Mouse (Mus musculus): Measurements from ENCODE around the gene Mark3. TPM values are rescaled to one million over a fixed set of nuclear protein-coding genes. Genes with fewer than 3 reads are reported as not detected.
"Not testable (repeated sequence)": the region's sequence is repeated elsewhere in the genome, so short reads cannot be mapped to it uniquely, and the experiment has no call there.

Mark3 gene
- total RNA-seq, 2 experiments from 2014 or later = 48.2 to 60.7 TPM

- DNase-seq = no peak
- TF ChIP-seq CTCF (IDR thresholded peaks at IDR 0.05) = no peak
- intact Hi-C loops (cut with DNase I) = no loop called here
- no peak overlapping the region for H3K4me3 ChIP-seq
- no peak overlapping the region for H3K27ac ChIP-seq
These were observed 29.5 kb downstream of the Mark3 start for GRCm38 (mm10) chr12:111603871-111604270.

- DNase-seq = no peak
- H3K4me3 ChIP-seq = no peak overlapping the region
- intact Hi-C loops (cut with DNase I) = no loop called here
These were observed 31.3 kb downstream of the Mark3 start for GRCm38 (mm10) chr12:111605619-111606018.

GRCm38 (mm10) chr12:111608015-111608414, 33.7 kb downstream of the Mark3 start:
- DNase-seq = no peak
- no peak for TF ChIP-seq CTCF (IDR thresholded peaks at IDR 0.05)
- intact Hi-C loops (cut with DNase I) = no loop called here
- no peak overlapping the region for H3K4me3 ChIP-seq
- no peak overlapping the region for H3K27ac ChIP-seq

More at GRCm38 (mm10) chr12:111605619-111606018, 31.3 kb downstream of the Mark3 start:
- no peak overlapping the region for H3K27ac ChIP-seq
- TF ChIP-seq CTCF (IDR thresholded peaks at IDR 0.05) = no peak

- no peak overlapping the region for H3K27ac ChIP-seq
- H3K4me3 ChIP-seq = no peak overlapping the region
- no peak for DNase-seq
- no peak for TF ChIP-seq CTCF (IDR thresholded peaks at IDR 0.05)
- intact Hi-C loops (cut with DNase I) = no loop called here
These were observed 40.3 kb downstream of the Mark3 start for GRCm38 (mm10) chr12:111614475-111615141.

GRCm38 (mm10) chr12:111618266-111618665, 43.9 kb downstream of the Mark3 start:
- intact Hi-C loops (cut with DNase I) = no loop called here
- Histone ChIP-seq H3K4me3 (no peak overlapping the region), H3K27ac (no peak overlapping the region)
- no peak for TF ChIP-seq CTCF (IDR thresholded peaks at IDR 0.05)
- no peak for DNase-seq

GRCm38 (mm10) chr12:111648061-111648645, 73.8 kb downstream of the Mark3 start:
- intact Hi-C loops (cut with DNase I) = loop anchor here (5.0 kb wide), 1 partner anchor 96 kb away; no protein-coding TSS in a partner anchor

GRCm38 (mm10) chr12:111652953-111653352, 78.6 kb downstream of the Mark3 start:
- H3K27ac ChIP-seq = no peak overlapping the region
- intact Hi-C loops (cut with DNase I) = no loop called here
- no peak for TF ChIP-seq CTCF (IDR thresholded peaks at IDR 0.05)
- no peak for DNase-seq
- H3K4me3 ChIP-seq = no peak overlapping the region

More at GRCm38 (mm10) chr12:111648061-111648645, 73.8 kb downstream of the Mark3 start:
- Histone ChIP-seq H3K4me3 (no peak overlapping the region), H3K27ac (no peak overlapping the region)
- TF ChIP-seq CTCF (IDR thresholded peaks at IDR 0.05) = peak; percentile 79
- DNase-seq = peak; percentile 59

GRCm38 (mm10) chr12:111653434-111653833, 79.1 kb downstream of the Mark3 start:
- Histone ChIP-seq H3K4me3 (no peak overlapping the region), H3K27ac (no peak overlapping the region)
- intact Hi-C loops (cut with DNase I) = no loop called here
- DNase-seq = peak; percentile 72
- TF ChIP-seq CTCF (IDR thresholded peaks at IDR 0.05) = peak; percentile 92

GRCm38 (mm10) chr12:111655695-111656094, 81.4 kb downstream of the Mark3 start:
- H3K4me3 ChIP-seq = no peak overlapping the region
- TF ChIP-seq CTCF (IDR thresholded peaks at IDR 0.05) = no peak

GRCm38 (mm10) chr12:111659331-111659730, 85.0 kb downstream of the Mark3 start:
- Histone ChIP-seq H3K4me3 (no peak overlapping the region), H3K27ac (no peak overlapping the region)
- intact Hi-C loops (cut with DNase I) = no loop called here
- no peak for DNase-seq
- no peak for TF ChIP-seq CTCF (IDR thresholded peaks at IDR 0.05)

More at GRCm38 (mm10) chr12:111655695-111656094, 81.4 kb downstream of the Mark3 start:
- no peak overlapping the region for H3K27ac ChIP-seq
- intact Hi-C loops (cut with DNase I) = no loop called here
- no peak for DNase-seq

- no peak for TF ChIP-seq CTCF (IDR thresholded peaks at IDR 0.05)
- no peak for DNase-seq
- Histone ChIP-seq H3K27ac (no peak overlapping the region), H3K4me3 (no peak overlapping the region)
- intact Hi-C loops (cut with DNase I) = no loop called here
These were observed 86.3 kb downstream of the Mark3 start for GRCm38 (mm10) chr12:111660628-111661027.

- H3K27ac ChIP-seq; intact Hi-C loops (cut with DNase I); H3K4me3 ChIP-seq; DNase-seq: not testable (repeated sequence)
These were observed 87.2 kb downstream of the Mark3 start for GRCm38 (mm10) chr12:111661554-111661953.

GRCm38 (mm10) chr12:111663228-111664143, 89.2 kb downstream of the Mark3 start:
- no peak for DNase-seq
- peak overlapping the region; percentile 0; the same call in 1 of the 2 replicates for H3K27ac ChIP-seq

More at GRCm38 (mm10) chr12:111663228-111664143, 89.2 kb downstream of the Mark3 start:
- no peak for TF ChIP-seq CTCF (IDR thresholded peaks at IDR 0.05)
- H3K4me3 ChIP-seq = no peak overlapping the region
- intact Hi-C loops (cut with DNase I) = no loop called here
